ENCODE assay signal across 10 mouse cellular contexts in genomic region chr11:17004899-17005846, GRCm38 (mm10). TPM values are rescaled to one million over a fixed set of nuclear protein-coding genes. Genes with fewer than 3 reads are reported as not detected.
A peak's percentile ranks its signal among the peaks of the same experiment; 100 is the strongest.
DNase-seq lines count a peak whose midpoint lies in the region; ATAC-seq and TF ChIP-seq lines count a peak whose summit lies in the region.
"Had no signal": no experiment of that assay in that cellular context is flagged by ENCODE, and none has a peak within 500 bp of the region (broad histone marks: within the 10 kb centered on the region; RNA-seq: fewer than 3 reads in every experiment).

No protein-coding gene starts in this region.

- no peak overlapping the region for H3K4me3 ChIP-seq in spleen, adult 2 months (ENCODE audit: extremely low read depth, insufficient read depth, insufficient read length)
- H3K4me3 ChIP-seq in liver, embryonic 13.5 days (replicated peaks) = no peak overlapping the region
- H3K4me3 ChIP-seq: gastrocnemius, adult 2 months had no signal

- 32% methylated on average over 4 of the region's 4 CpGs for WGBS in spleen, adult 2 months
- WGBS in liver, embryonic 13.5 days (ENCODE audit: insufficient replicate concordance) = 28% methylated on average over 4 of the region's 4 CpGs

- DNase-seq in adrenal gland, adult 8-10 months = peak; percentile 12
- DNase-seq in adrenal gland, postnatal 4 days (ENCODE audit: low spot score in 2 of 2) = no peak
- peak in 1 of 2 experiments; percentile 39 for DNase-seq in spleen, adult 2 months (ENCODE audit: low read depth in 1 of 2, low spot score in 2 of 2)
- DNase-seq in spleen, postnatal 14 days (ENCODE audit: low spot score in 2 of 2) = no peak
- peak; percentile 34 for DNase-seq in liver, embryonic 13.5 days
- no peak for DNase-seq in thymus, postnatal 25 days
- no peak for DNase-seq in adipocyte (ENCODE audit: low spot score)
- no peak for DNase-seq in frontal cortex, postnatal 14 days (ENCODE audit: low spot score in 2 of 2)
- DNase-seq: gastrocnemius, adult 2 months had no signal

- peak overlapping the region; percentile 41 for H3K27ac ChIP-seq in spleen, adult 2 months (ENCODE audit: insufficient read depth, low read length)
- H3K27ac ChIP-seq in liver, embryonic 13.5 days = peak overlapping the region; percentile 59
- H3K27ac ChIP-seq: gastrocnemius, adult 2 months had no signal

- H3K9ac ChIP-seq in liver, embryonic 13.5 days = no peak overlapping the region

- H3K4me2 ChIP-seq in liver, embryonic 13.5 days = 0 out of 2 replicates have a peak overlapping the region, but pooled peaks have one; percentile 24

- no peak for TF ChIP-seq CTCF in spleen, adult 2 months (IDR thresholded peaks at IDR 0.05; ENCODE audit: extremely low read depth, insufficient read depth, insufficient read length, insufficient replicate concordance)

- no peaks in the 10 kb centered on the region for H3K9me3 ChIP-seq in liver, embryonic 13.5 days (replicated peaks)

- H3K36me3 ChIP-seq in spleen, adult 2 months (ENCODE audit: control insufficient read depth, insufficient read depth, low read length) = no peaks in the 10 kb centered on the region; the same call in 1 of the 2 replicates
- H3K36me3 ChIP-seq in liver, embryonic 13.5 days = no peaks in the 10 kb centered on the region

- H3K27me3 ChIP-seq in spleen, adult 2 months (ENCODE audit: control insufficient read depth, insufficient read depth, low read length) = no peaks in the 10 kb centered on the region
- H3K27me3 ChIP-seq in liver, embryonic 13.5 days = no peaks in the 10 kb centered on the region

- no peak for TF ChIP-seq POLR2A in spleen, adult 2 months (IDR thresholded peaks at IDR 0.05; ENCODE audit: low read depth, low read length)

- peaks cover 8% of the 10 kb centered on the region; the same call in 1 of the 2 replicates for H3K4me1 ChIP-seq in spleen, adult 2 months (ENCODE audit: control insufficient read depth, insufficient read depth, insufficient read length)
- peaks cover 28% of the 10 kb centered on the region for H3K4me1 ChIP-seq in liver, embryonic 13.5 days (replicated peaks)

- peak; percentile 81 for ATAC-seq in liver, embryonic 13.5 days (ENCODE audit: low read depth)
- ATAC-seq: intestine, postnatal 0 days had no signal

RNA-seq across cellular contexts. Expression of gene Cnrip1, which starts 46.2 kb away (rescaled TPM):
- 10 to 100 TPM; 15.4 to 34.1 (median 24.1) TPM for total RNA-seq in adrenal gland, adult 8-10 months (2022)
- 10 to 100 TPM; 31.7 to 33.0 TPM for total RNA-seq in adrenal gland, postnatal 4 days (2021)
- 10.2 and 12.4 TPM in 2 replicates for polyA plus RNA-seq in spleen, adult 2 months (2012; rRNA removed)
- 3.4 and 4.2 TPM in 2 replicates for polyA plus RNA-seq in liver, embryonic 13.5 days (2015; fragmentation: Nextera tagmentation; extraction: Ambion mirVana)

RNA-seq across cellular contexts. Expression of gene Plek, which starts 47.0 kb away (rescaled TPM):
- total RNA-seq in adrenal gland, adult 8-10 months (2022) = 10 to 100 TPM in 1 of 4 experiments, 1 to 10 TPM in 3; 4.6 to 11.9 (median 7.8) TPM
- 1 to 10 TPM; 4.1 to 7.3 TPM for total RNA-seq in adrenal gland, postnatal 4 days (2021)
- polyA plus RNA-seq in spleen, adult 2 months (2012; rRNA removed) = 10.2 and 11.2 TPM in 2 replicates
- polyA plus RNA-seq in liver, embryonic 13.5 days (2015; fragmentation: Nextera tagmentation; extraction: Ambion mirVana) = 25.6 and 32.7 TPM in 2 replicates

RNA-seq across cellular contexts. Expression of gene Fbxo48, which starts 54.0 kb away (rescaled TPM):
- total RNA-seq in adrenal gland, adult 8-10 months (2022) = under 1 TPM; 0.12 to 0.75 (median 0.35) TPM
- total RNA-seq in adrenal gland, postnatal 4 days (2021) = 1 to 10 TPM; 3.4 to 4.4 TPM
- polyA plus RNA-seq in spleen, adult 2 months (2012; rRNA removed) = 0.94 and 1.2 TPM in 2 replicates
- polyA plus RNA-seq in liver, embryonic 13.5 days (2015; fragmentation: Nextera tagmentation; extraction: Ambion mirVana) = 1.8 TPM in 2 replicates

Comparison
In these comparisons a context has a peak if more than half of its experiments do, and no peak if none do; other contexts are left out.
1. DNase-seq: peak in adrenal gland, adult 8-10 months (single experiment) and liver, embryonic 13.5 days (single experiment); none in adrenal gland, postnatal 4 days (0 of 2), spleen, postnatal 14 days (0 of 2), thymus, postnatal 25 days (single experiment), adipocyte (single experiment) and frontal cortex, postnatal 14 days (0 of 2).